ENCODE assay signal across 28 mouse cellular contexts in genomic region chr8:54582886-54583285, GRCm38 (mm10). TPM values are rescaled to one million over a fixed set of nuclear protein-coding genes. Genes with fewer than 3 reads are reported as not detected.
DNase-seq lines count a peak whose midpoint lies in the region; ATAC-seq and TF ChIP-seq lines count a peak whose summit lies in the region.
"Had no signal": no experiment of that assay in that cellular context is flagged by ENCODE, and none has a peak within 500 bp of the region (broad histone marks: within the 10 kb centered on the region; RNA-seq: fewer than 3 reads in every experiment).

No protein-coding gene starts in this region.

- no peak for TF ChIP-seq CTCF in gastrocnemius, adult 2 months (IDR thresholded peaks at IDR 0.05)

- no peak for DNase-seq in gastrocnemius, adult 2 months
- DNase-seq in gastrocnemius, postnatal 25 days = no peak
- DNase-seq: adrenal gland, adult 8-10 months; adrenal gland, postnatal 14 days; adrenal gland, postnatal 36 days; B cell, adult 2 months; cerebellum, adult 11-12 months; cerebellum, adult 2 months; cerebellum, adult 9-10 months; cerebellum, postnatal 10 days; cerebellum, postnatal 25 days; embryo, embryonic 11 days had no signal

- no peak overlapping the region for H3K4me3 ChIP-seq in gastrocnemius, adult 2 months
- H3K4me3 ChIP-seq: embryonic facial prominence, embryonic 13.5 days; embryonic facial prominence, embryonic 15.5 days; erythroblast, embryonic 14.5 days; forebrain, embryonic 10.5 days; forebrain, embryonic 12.5 days had no signal

- H3K27ac ChIP-seq in gastrocnemius, adult 2 months = peak overlapping the region; percentile 56
- H3K27ac ChIP-seq: embryonic facial prominence, embryonic 13.5 days; embryonic facial prominence, embryonic 15.5 days; forebrain, embryonic 10.5 days; forebrain, embryonic 12.5 days had no signal

- intact Hi-C loops in gastrocnemius, adult 2 months (cut with DNase I) = no loop called here

- 0 out of 2 replicates have a peak, but pooled peaks have one; percentile 36 for ATAC-seq in common myeloid progenitor, adult 5-6 weeks (replicated peaks; ENCODE audit: low read depth, poor library complexity, severe bottlenecking)
- peak; percentile 44 for ATAC-seq in megakaryocyte progenitor cell, adult 5-6 weeks (replicated peaks; ENCODE audit: poor library complexity)
- ATAC-seq in megakaryocyte, adult 5-6 weeks (ENCODE audit: poor library complexity, severe bottlenecking) = no peak
- ATAC-seq: activated CD4-positive, CD25-positive, alpha-beta regulatory T cell, adult 4 months; CD4-positive, CD25-positive, alpha-beta regulatory T cell, adult 4 months; forebrain, embryonic 14.5 days; forebrain, embryonic 16.5 days; Patski had no signal

RNA-seq across cellular contexts. Expression of gene Spata4, which starts 17.7 kb away (rescaled TPM):
- total RNA-seq in gastrocnemius, adult 2 months (2021) = not detected
- total RNA-seq in gastrocnemius, postnatal 25 days (2021) = not detected
- total RNA-seq in common myeloid progenitor, adult 5-6 weeks (2017) = not detected in 2 replicates
- not detected in 2 replicates for total RNA-seq in megakaryocyte progenitor cell, adult 5-6 weeks (2015)
- total RNA-seq in megakaryocyte progenitor cell, adult 5-6 weeks (2017) = not detected in 2 replicates
- 0.22 TPM in 1 of 2 replicates, not detected in the other for total RNA-seq in megakaryocyte, adult 5-6 weeks (2015)
- not detected in 2 replicates for total RNA-seq in megakaryocyte, adult 5-6 weeks (2017)
- total RNA-seq: adrenal gland, adult 18-20 months; adrenal gland, postnatal 14 days; CH12.LX; G1E had no signal

RNA-seq across cellular contexts. Expression of gene Spcs3, which starts 53.1 kb away (rescaled TPM):
- total RNA-seq in gastrocnemius, adult 2 months (2021) = 10 to 100 TPM; 26.6 to 27.7 TPM
- total RNA-seq in gastrocnemius, postnatal 25 days (2021) = 10 to 100 TPM; 20.4 to 21.4 TPM
- total RNA-seq in common myeloid progenitor, adult 5-6 weeks (2017) = 123 and 128 TPM in 2 replicates
- 245 and 259 TPM in 2 replicates for total RNA-seq in megakaryocyte progenitor cell, adult 5-6 weeks (2015)
- total RNA-seq in megakaryocyte progenitor cell, adult 5-6 weeks (2017) = 171 and 192 TPM in 2 replicates
- total RNA-seq in megakaryocyte, adult 5-6 weeks (2015) = 117 and 126 TPM in 2 replicates
- total RNA-seq in megakaryocyte, adult 5-6 weeks (2017) = 86.8 and 99.4 TPM in 2 replicates

RNA-seq across cellular contexts. Expression of gene Asb5, which starts 53.5 kb away (rescaled TPM):
- total RNA-seq in gastrocnemius, adult 2 months (2021) = 100 to 1,000 TPM; 148 to 292 TPM
- 100 to 1,000 TPM; 122 to 163 TPM for total RNA-seq in gastrocnemius, postnatal 25 days (2021)
- total RNA-seq in common myeloid progenitor, adult 5-6 weeks (2017) = not detected in 2 replicates
- total RNA-seq in megakaryocyte progenitor cell, adult 5-6 weeks (2015) = 0.66 and 1.4 TPM in 2 replicates
- total RNA-seq in megakaryocyte progenitor cell, adult 5-6 weeks (2017) = 0.33 TPM in 1 of 2 replicates, not detected in the other
- total RNA-seq in megakaryocyte, adult 5-6 weeks (2015) = 0.16 TPM in 1 of 2 replicates, not detected in the other
- not detected in 2 replicates for total RNA-seq in megakaryocyte, adult 5-6 weeks (2017)
- total RNA-seq: adrenal gland, postnatal 14 days; CH12.LX had no signal

Comparison
In these comparisons a context has a peak if more than half of its experiments do, and no peak if none do; other contexts are left out.
1. RNA of gene Asb5, which starts 53.5 kb away (total RNA-seq): 148 to 292 TPM in gastrocnemius, adult 2 months and 122 to 163 TPM in gastrocnemius, postnatal 25 days; 0.33 to 1.4 TPM in megakaryocyte progenitor cell, adult 5-6 weeks, 0.16 TPM in megakaryocyte, adult 5-6 weeks and not detected in common myeloid progenitor, adult 5-6 weeks; every median in the first group is over 10 times any median in the second.